Comparison of ENCODE assay signal across 8 mouse cellular contexts in the genomic region with DNA sequence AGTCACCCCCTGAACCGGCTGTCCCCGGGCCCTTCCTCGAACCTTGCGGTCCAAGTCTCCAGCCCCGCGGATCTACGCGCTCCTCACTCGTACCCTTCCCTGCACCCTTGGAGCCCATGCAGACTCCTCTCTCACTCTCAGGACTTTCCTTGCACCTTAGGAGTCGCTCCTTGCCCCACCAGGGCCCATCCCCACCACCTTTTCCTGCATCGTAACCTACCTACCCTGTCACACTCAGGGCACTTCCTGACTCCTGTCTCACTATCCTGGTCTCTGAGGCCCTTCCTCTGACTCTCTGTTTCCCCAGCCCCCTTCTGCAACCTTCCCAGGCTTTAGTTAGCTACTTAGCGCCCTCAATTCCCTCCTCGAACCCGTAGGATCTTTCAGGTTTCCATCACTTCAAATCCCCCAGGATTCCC. TPM values are rescaled to one million over a fixed set of nuclear protein-coding genes. Genes with fewer than 3 reads are reported as not detected.
DNase-seq lines count a peak whose midpoint lies in the region; ATAC-seq and TF ChIP-seq lines count a peak whose summit lies in the region.

No protein-coding gene starts in this region.

- H3K27me3 ChIP-seq in kidney, embryonic 14.5 days (ENCODE audit: control insufficient read depth, insufficient read depth, low read length), result no peaks in the 10 kb centered on the region
- no peaks in the 10 kb centered on the region for H3K27me3 ChIP-seq in hindbrain, embryonic 11.5 days (ENCODE audit: control insufficient read depth, insufficient read depth, low read length)
- H3K27me3 ChIP-seq in midbrain, embryonic 13.5 days, result no peaks in the 10 kb centered on the region

- H3K27ac ChIP-seq in kidney, embryonic 14.5 days (ENCODE audit: low read depth, low read length), result peak overlapping the region; percentile 92
- H3K27ac ChIP-seq in bone marrow macrophage, adult 2 months (ENCODE audit: insufficient read depth, low read depth, low read length), result peak overlapping the region; percentile 96
- peak overlapping the region; percentile 92 for H3K27ac ChIP-seq in hindbrain, embryonic 11.5 days (ENCODE audit: low read depth, low read length)
- peak overlapping the region; percentile 97 for H3K27ac ChIP-seq in midbrain, embryonic 13.5 days

- ATAC-seq in kidney, embryonic 14.5 days (ENCODE audit: low FRiP score, low TSS enrichment), result peak; percentile 48; the same call in 1 of the 2 replicates
- ATAC-seq in hindbrain, embryonic 11.5 days (ENCODE audit: low FRiP score), result no peak; the same call in 1 of the 2 replicates
- ATAC-seq in midbrain, embryonic 13.5 days, result peak; percentile 55; the same call in 1 of the 2 replicates

- H3K4me2 ChIP-seq in kidney, embryonic 14.5 days (replicated peaks; ENCODE audit: low read depth, low read length), result peak overlapping the region; percentile 75
- H3K4me2 ChIP-seq in hindbrain, embryonic 11.5 days (replicated peaks; ENCODE audit: low read depth, low read length), result peak overlapping the region; percentile 89
- peak overlapping the region; percentile 88 for H3K4me2 ChIP-seq in midbrain, embryonic 13.5 days (replicated peaks)

- peaks cover 16% of the 10 kb centered on the region for H3K36me3 ChIP-seq in kidney, embryonic 14.5 days (ENCODE audit: control insufficient read depth, insufficient read depth, low read length)
- no peaks in the 10 kb centered on the region for H3K36me3 ChIP-seq in hindbrain, embryonic 11.5 days (ENCODE audit: control insufficient read depth, insufficient read depth, low read length)
- peaks cover 15% of the 10 kb centered on the region for H3K36me3 ChIP-seq in midbrain, embryonic 13.5 days

- peaks cover 26% of the 10 kb centered on the region for H3K4me1 ChIP-seq in kidney, embryonic 14.5 days (ENCODE audit: control insufficient read depth, insufficient read depth, low read length)
- H3K4me1 ChIP-seq in bone marrow macrophage, adult 2 months (ENCODE audit: control insufficient read depth, insufficient read depth, low read length), result peaks cover 16% of the 10 kb centered on the region
- peaks cover 12% of the 10 kb centered on the region for H3K4me1 ChIP-seq in hindbrain, embryonic 11.5 days (replicated peaks; ENCODE audit: control insufficient read depth, insufficient read depth, low read length)
- H3K4me1 ChIP-seq in midbrain, embryonic 13.5 days (replicated peaks), result peaks cover 44% of the 10 kb centered on the region

- peak overlapping the region; percentile 85 for H3K4me3 ChIP-seq in kidney, embryonic 14.5 days (ENCODE audit: low read length)
- peak overlapping the region; percentile 82 for H3K4me3 ChIP-seq in bone marrow macrophage, adult 2 months (ENCODE audit: insufficient read depth, low read length)
- peak overlapping the region; percentile 71 for H3K4me3 ChIP-seq in hindbrain, embryonic 11.5 days (ENCODE audit: low read depth, low read length)
- peak overlapping the region; percentile 78 for H3K4me3 ChIP-seq in midbrain, embryonic 13.5 days (replicated peaks)

- H3K9me3 ChIP-seq in kidney, embryonic 14.5 days (ENCODE audit: control insufficient read depth, low read length), result no peaks in the 10 kb centered on the region
- H3K9me3 ChIP-seq in hindbrain, embryonic 11.5 days (ENCODE audit: control insufficient read depth, low read length), result no peaks in the 10 kb centered on the region
- H3K9me3 ChIP-seq in midbrain, embryonic 13.5 days, result no peaks in the 10 kb centered on the region

- peak; percentile 28; the same call in 1 of the 2 replicates for TF ChIP-seq CTCF in bone marrow macrophage, adult 2 months (IDR thresholded peaks at IDR 0.05; ENCODE audit: low read depth, low read length)

- no peak for DNase-seq in kidney, postnatal 14 days
- no peak for DNase-seq in hindbrain, embryonic 11.5 days (ENCODE audit: low spot score)
- DNase-seq in c-Kit-positive CD71-positive TER-119-positive erythroid progenitor cells, embryonic 14.5 days (ENCODE audit: low spot score), result no peak
- DNase-seq in adrenal gland, adult (ENCODE audit: inconsistent age in 2 of 2, low spot score in 1 of 2), result no peak
- no peak for DNase-seq in layer of hippocampus, adult 9-11 months

- 0 out of 2 replicates have a peak, but pooled peaks have one; percentile 4 for TF ChIP-seq POLR2A in bone marrow macrophage, adult 2 months (IDR thresholded peaks at IDR 0.05; ENCODE audit: borderline replicate concordance, low read depth, low read length)

- H3K9ac ChIP-seq in kidney, embryonic 14.5 days (ENCODE audit: low read depth, low read length), result peak overlapping the region; percentile 85
- peak overlapping the region; percentile 95 for H3K9ac ChIP-seq in hindbrain, embryonic 11.5 days (ENCODE audit: low read depth, low read length)
- peak overlapping the region; percentile 92 for H3K9ac ChIP-seq in midbrain, embryonic 13.5 days (replicated peaks)

- under 1% methylated on average over 14 of the region's 14 CpGs for WGBS in kidney, embryonic 14.5 days
- WGBS in hindbrain, embryonic 11.5 days, result 0% methylated on average over 13 of the region's 14 CpGs
- WGBS in midbrain, embryonic 13.5 days, result 1% methylated on average over 14 of the region's 14 CpGs

RNA-seq across cellular contexts. Expression of a gene that starts 0.4 kb away (rescaled TPM):
- 59.3 and 69.2 TPM in 2 replicates for polyA plus RNA-seq in kidney, embryonic 14.5 days (2014; fragmentation: Nextera tagmentation; extraction: Ambion mirVana)
- polyA plus RNA-seq in bone marrow macrophage, adult 2 months (2012; ENCODE audit: insufficient read depth, insufficient read length, missing spikeins), result 109 and 120 TPM in 2 replicates
- 64.3 and 69.2 TPM in 2 replicates for polyA plus RNA-seq in hindbrain, embryonic 11.5 days (2014; fragmentation: Nextera tagmentation; extraction: Ambion mirVana)
- 90.0 and 92.5 TPM in 2 replicates for polyA plus RNA-seq in midbrain, embryonic 13.5 days (2015; fragmentation: Nextera tagmentation; extraction: Ambion mirVana)

RNA-seq across cellular contexts. Expression of a gene that starts 12.6 kb away (rescaled TPM):
- 47.1 and 62.7 TPM in 2 replicates for polyA plus RNA-seq in kidney, embryonic 14.5 days (2014; fragmentation: Nextera tagmentation; extraction: Ambion mirVana)
- polyA plus RNA-seq in bone marrow macrophage, adult 2 months (2012; ENCODE audit: insufficient read depth, insufficient read length, missing spikeins), result 8.0 and 8.1 TPM in 2 replicates
- 28.0 and 28.5 TPM in 2 replicates for polyA plus RNA-seq in hindbrain, embryonic 11.5 days (2014; fragmentation: Nextera tagmentation; extraction: Ambion mirVana)
- 19.7 and 22.9 TPM in 2 replicates for polyA plus RNA-seq in midbrain, embryonic 13.5 days (2015; fragmentation: Nextera tagmentation; extraction: Ambion mirVana)

RNA-seq across cellular contexts. Expression of a gene that starts 15.3 kb away (rescaled TPM):
- 0.14 TPM in 1 of 2 replicates, not detected in the other for polyA plus RNA-seq in kidney, embryonic 14.5 days (2014; fragmentation: Nextera tagmentation; extraction: Ambion mirVana)
- 33.6 and 36.4 TPM in 2 replicates for polyA plus RNA-seq in bone marrow macrophage, adult 2 months (2012; ENCODE audit: insufficient read depth, insufficient read length, missing spikeins)
- polyA plus RNA-seq in hindbrain, embryonic 11.5 days (2014; fragmentation: Nextera tagmentation; extraction: Ambion mirVana), result 0.22 and 0.26 TPM in 2 replicates
- polyA plus RNA-seq in midbrain, embryonic 13.5 days (2015; fragmentation: Nextera tagmentation; extraction: Ambion mirVana), result 0.22 and 0.24 TPM in 2 replicates

RNA-seq across cellular contexts. Expression of a gene that starts 30.8 kb away (rescaled TPM):
- not detected in 2 replicates for polyA plus RNA-seq in kidney, embryonic 14.5 days (2014; fragmentation: Nextera tagmentation; extraction: Ambion mirVana)
- polyA plus RNA-seq in bone marrow macrophage, adult 2 months (2012; ENCODE audit: insufficient read depth, insufficient read length, missing spikeins), result not detected in 2 replicates
- polyA plus RNA-seq in hindbrain, embryonic 11.5 days (2014; fragmentation: Nextera tagmentation; extraction: Ambion mirVana), result not detected in 2 replicates
- polyA plus RNA-seq in midbrain, embryonic 13.5 days (2015; fragmentation: Nextera tagmentation; extraction: Ambion mirVana), result not detected in 2 replicates

RNA-seq across cellular contexts. Expression of a gene that starts 42.3 kb away (rescaled TPM):
- polyA plus RNA-seq in kidney, embryonic 14.5 days (2014; fragmentation: Nextera tagmentation; extraction: Ambion mirVana), result 0.31 TPM in 1 of 2 replicates, not detected in the other
- not detected in 2 replicates for polyA plus RNA-seq in bone marrow macrophage, adult 2 months (2012; ENCODE audit: insufficient read depth, insufficient read length, missing spikeins)
- 0.08 and 0.14 TPM in 2 replicates for polyA plus RNA-seq in hindbrain, embryonic 11.5 days (2014; fragmentation: Nextera tagmentation; extraction: Ambion mirVana)
- polyA plus RNA-seq in midbrain, embryonic 13.5 days (2015; fragmentation: Nextera tagmentation; extraction: Ambion mirVana), result 0.48 and 1.1 TPM in 2 replicates

Comparison
In these comparisons a context has a peak if more than half of its experiments do, and no peak if none do; other contexts are left out.
1. RNA of a gene that starts 15.3 kb away (polyA plus RNA-seq): 33.6 to 36.4 TPM in bone marrow macrophage, adult 2 months; 0.22 to 0.26 TPM in hindbrain, embryonic 11.5 days, 0.22 to 0.24 TPM in midbrain, embryonic 13.5 days and 0.14 TPM in kidney, embryonic 14.5 days; every median in the first group is over 10 times any median in the second.
2. Peak in every context shown above with its lines, with median percentiles within 50 percentile points of each other: H3K27ac ChIP-seq, H3K4me2 ChIP-seq, H3K4me3 ChIP-seq and H3K9ac ChIP-seq.